Mouse (Mus musculus) induced T-regulatory cell, adult 2 months (primary cell): ENCODE measurements around the gene 1600002K03Rik.

Experiments used
- DNase-seq: peaks from one replicate; pipeline ENCODE4 v3.0.0-alpha.2; 2012; ENCODE audit warnings: low read depth

Gene 1600002K03Rik

DNA sequence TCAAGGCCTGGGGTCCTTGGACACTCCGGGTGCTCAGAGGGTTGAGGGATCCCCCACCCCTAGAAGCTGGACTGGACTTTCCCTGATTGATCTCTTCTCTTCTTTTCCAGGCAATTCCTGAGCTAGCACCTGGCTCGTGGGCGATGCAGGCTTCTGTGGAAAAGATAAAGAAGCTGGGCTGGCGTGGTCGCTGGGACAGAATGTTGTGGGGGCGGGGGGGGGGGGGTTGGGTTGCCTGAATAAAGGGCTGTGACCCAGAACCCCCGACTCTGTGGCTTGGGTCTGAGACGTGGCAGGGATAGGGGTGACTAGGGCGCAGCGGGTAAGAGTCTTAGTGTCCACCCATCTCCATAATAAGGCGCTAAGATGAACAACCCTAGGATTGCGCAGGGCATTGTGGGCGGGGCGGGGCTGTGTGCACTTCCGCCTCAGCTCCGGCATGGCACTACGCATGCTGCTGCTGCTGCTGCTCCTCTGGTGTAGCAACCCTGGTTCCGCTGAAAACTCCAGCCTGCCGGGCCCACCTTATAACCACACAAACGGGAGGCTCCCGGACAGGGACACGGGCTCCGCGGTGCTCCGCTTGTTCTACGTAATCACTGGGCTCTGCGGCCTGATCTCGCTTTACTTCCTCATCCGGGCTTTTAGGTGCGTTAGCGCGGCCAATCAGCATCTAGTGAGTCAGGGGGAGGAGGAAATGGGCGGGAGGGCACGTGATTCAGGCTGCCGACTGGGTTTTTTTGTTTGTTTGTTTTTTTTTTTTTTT, at the start of gene 1600002K03Rik:
Gene 1600002K03Rik, plus strand, starts transcription at position 418 of the 766 bp plus-strand sequence.
- DNase-seq, result peak; percentile 98

DNA sequence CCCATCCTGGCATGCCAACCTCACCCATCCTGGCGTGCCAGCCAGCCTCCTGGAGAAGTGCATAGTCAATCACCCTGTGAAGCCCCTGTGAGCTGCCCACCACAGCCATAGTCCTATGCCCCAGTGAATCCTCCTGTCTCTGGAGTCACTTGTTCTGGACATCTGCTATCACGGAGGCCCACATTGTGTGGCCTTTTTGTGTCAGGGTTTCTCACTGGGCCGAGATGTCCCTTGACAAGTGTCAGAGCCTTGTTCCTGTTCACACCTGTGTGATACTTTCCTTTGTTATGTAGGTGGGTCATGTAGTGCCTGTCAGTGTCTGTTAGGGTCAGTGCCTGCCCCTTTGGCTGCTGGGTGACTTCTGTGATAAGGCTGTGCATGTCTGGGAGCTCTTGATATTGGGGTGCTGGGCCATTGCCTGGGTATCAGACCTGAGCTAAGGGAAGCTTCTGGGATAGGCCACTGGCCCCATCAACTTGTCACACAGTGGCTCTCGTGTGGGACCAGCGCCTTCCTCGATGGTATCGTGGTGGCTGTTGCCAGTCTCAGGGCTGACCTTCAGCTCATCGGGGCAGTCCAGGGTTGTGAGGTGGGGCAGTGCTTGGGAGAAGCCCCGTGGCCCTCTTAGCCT, 48.7 kb upstream of the 1600002K03Rik start:
- DNase-seq, result no peak

DNA sequence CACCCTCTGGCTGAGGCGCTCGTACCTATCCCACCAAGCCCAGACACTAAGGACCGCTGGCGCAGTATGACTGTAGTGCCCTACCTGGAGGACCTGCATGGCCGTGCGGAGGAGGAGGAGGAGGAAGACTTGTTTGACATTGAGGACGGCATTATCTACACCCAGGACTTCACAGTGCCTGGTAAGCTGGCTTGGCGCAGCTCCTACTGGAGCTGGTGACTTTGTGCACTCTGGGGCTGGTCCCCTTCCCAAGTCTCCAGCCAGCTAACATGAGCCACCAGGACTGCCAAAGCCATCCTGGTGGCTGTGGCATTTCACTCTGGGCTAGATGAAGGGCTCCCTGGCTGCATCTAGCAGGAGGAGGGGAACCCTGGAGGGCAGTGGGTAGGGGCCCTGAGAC, 44.8 kb upstream of the 1600002K03Rik start:
- DNase-seq, result no peak

DNA sequence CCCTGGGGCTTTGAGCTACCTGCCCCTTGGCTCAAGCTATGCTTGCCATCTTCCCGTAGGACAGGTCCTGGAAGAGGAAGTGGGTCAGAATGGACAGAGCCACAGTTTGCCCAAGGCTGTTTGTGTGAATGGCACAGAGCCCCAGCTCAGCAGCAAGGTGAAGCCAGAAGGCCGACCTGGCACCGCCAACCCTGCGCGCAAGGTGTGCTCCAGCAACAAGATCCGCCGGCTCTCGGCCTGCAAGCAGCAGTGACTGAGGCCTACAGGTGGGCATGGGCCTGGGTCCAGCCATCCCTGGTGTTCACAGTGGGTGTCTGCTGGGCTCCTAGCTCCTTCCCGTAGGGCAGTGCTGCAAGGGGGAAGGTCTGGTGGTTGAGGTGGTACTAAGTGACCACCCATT, 42.9 kb upstream of the 1600002K03Rik start:
- DNase-seq, result no peak

DNA sequence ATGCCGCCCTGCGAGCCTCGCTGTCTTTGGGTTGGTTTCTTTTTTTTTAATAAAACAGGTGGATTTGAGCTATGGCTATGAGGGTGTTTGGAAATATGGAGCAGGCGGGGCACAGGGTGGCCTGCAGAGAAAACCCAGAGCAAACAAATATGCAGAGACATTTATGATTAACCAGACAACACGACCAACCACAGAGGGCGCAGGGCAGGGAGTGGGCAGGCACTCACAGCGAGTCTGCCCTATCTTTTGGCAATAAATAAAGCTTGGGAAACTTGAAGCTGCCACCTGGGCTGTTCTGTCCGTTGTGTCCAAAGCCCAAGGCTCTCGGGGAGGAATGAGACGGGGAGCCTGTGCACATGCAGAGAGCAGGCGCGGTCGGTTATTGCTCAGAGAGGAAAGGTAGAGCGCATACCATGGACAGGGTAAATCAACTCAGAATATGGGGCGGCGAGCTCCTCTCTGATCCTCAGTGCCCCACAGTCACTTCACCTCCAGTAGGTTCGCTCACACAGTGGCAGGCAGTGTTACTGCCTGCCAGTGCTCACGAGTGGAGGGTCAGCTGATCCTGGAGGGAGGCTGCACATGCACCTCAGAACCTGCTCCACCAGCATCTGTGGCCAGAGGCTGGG, 42.2 kb upstream of the 1600002K03Rik start:
- no peak for DNase-seq

DNA sequence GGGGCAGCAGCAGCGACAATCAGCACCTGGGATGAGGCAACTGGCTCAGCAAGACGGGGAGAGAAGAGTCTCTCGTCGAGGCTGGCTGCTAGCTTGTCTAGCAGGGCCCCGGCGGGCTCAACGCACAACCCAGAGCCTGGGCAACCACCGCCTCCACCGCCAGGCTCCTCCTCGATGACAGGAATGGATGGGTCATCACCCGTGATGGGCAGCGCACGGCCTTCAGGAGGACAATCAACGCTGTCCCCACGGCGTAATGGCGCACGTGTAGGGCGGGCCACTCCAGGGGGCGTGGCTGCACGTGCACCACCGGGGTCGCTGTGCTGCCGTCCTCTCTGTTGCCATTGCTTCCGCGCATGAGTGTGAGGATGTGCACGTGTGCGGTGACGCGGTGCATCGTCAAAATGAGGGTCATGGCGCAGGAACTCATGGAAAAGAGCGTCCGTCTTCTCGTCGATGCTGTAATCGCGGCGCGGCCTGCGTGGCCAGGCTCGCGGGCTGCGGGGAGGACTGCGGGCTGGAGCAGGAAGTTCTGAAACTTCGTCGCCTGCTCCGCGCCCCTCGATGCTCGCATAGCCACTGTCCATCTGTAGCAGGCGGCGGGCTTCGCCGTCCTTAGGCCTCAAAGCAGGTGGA, 41.3 kb upstream of the 1600002K03Rik start:
- DNase-seq, result peak; percentile 21

DNA sequence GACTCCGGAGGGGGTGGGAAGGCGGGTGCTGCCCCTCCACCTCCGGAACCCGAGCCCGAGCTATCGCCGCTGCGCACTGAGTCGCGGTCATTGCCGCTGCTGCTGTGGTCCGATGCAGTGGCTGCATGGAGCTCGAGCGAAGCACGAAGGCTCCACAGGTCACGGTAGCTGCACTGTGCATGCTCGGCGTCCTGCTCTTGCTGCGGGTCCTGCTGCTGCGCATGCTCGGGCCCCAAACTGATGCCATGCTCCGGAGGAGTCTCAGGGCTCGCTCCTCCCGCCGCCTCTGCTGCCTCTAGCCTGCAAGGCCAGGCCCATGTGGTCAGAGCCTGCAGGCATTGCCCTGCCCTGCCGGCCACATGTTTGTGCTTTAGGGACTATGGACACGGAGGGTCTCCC, 40.8 kb upstream of the 1600002K03Rik start:
- no peak for DNase-seq

DNA sequence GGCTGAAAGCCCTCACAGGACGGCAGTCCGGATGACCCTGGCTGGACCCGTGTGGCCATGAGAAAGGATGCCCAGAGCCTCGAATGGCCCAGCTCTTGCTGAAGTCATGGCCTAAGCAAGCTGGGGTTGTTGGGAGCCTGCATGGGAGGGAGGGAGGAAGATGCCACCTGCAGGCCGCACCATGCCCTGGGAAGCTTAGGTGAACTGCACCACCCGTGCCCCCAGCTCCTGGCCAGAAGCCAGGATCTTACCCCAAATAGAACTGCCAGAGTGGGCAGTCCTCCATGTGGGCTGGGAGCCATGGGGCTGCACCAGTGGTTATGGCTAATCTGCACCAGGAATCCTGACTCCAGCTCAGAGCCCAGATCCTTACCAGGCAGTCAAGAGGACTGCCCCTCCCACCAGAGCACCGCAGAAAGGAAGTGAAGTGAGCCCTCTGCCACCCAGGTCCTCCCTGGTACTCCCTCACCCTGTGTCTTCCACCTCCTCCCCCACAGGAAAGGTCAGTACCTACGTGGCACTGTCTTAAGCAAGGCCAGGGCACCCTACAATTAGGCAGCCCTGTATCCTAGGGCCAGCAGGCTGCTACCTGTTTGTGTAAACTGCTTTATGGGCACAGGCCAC, 39.4 kb upstream of the 1600002K03Rik start:
- peak; percentile 44 for DNase-seq

DNA sequence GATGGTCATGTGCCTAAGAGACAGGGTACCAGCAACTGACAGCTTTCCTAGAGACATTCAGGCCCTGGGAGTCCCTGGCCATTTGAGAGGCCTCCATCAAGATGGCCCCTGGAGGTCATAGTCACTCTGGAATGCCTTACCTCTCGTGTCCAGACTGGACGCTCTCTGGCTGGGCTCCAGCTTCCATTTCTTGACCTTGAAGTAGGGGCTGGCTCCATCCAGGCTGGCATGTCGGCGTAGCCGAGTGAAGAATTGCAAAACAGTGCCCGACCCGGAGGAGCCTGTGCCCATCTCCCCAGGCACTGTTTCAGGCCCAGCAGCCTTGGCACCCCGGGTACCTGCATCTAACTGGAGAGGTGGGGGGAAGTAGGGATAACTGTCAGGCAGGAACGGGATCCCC, 38.3 kb upstream of the 1600002K03Rik start:
- no peak for DNase-seq

DNA sequence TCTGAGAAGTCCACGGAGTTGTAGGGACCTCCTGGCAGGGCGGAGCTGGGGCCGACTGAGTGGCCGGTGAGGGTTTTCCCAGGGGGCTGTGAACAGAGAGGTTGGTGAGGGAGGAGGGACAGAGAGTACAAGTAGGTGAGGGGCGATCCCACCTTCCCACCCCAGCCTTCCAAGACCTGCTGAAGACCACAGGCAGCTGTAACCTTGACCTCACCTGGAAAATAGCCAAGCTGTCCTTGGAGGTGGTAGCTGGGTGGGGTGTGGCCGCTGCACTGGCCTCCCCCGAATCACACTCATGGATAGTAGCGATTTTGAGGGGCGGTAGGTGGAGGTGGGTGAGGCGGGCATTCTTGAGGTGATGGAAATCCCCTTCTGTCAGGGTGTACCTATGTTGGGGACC, 37.6 kb upstream of the 1600002K03Rik start:
- no peak for DNase-seq

DNA sequence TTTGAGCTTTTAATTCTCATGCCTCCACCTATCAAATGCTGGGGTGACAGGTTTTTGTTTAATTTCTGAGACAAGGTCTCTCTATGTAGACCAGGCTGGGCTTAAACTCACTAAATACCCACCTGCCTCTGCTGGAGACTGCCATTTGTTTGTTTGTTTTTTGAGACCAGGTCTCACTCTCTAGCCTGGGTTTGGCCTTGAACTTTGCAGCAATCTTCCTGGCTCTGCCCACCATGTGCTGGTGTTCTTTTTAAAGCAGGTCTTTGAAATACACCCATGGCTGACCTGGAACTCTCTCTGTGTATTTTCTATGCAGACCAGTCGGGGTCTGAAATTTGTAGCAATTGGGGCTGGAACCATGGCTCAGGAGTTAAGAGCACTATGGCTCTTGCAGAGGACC, 37.1 kb upstream of the 1600002K03Rik start:
- peak; percentile 29 for DNase-seq

DNA sequence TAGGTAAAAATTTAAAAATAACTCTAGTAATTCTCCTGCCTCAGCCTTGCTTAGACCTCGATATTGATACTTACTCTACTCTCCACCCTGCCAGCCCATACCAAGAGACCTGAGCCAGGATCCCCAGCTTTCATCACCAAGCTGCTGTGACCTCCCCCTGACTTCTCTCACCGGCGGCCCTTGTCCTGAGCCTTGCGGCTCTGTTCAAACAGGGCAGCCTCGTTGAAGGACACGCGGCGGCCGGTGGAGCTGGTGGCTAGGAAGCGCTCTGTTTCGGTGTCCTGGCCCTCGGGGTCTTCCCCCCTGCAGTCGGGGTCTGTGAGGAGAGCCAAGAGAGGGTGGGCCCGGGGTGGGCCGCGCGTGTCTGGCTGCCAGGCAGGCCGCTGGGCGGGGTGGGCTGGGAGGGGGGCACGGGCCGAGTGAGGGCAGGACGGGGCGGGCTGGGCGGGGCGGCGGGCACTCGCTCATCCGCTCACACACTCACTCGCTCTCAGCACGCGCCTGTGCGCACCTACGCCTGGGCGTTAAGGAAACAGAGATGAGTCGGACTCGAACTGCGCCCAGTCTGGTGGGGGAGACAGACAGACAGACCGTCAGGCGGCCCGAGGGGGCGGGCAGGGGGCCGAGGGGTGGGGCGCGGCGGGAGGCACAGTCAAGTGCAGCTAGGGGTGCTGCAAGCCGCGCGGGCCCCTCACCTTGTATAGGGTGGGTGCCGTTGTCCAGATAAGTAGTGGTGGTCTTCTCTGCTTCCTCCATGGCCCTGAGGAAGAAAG, 36.4 kb upstream of the 1600002K03Rik start:
- DNase-seq, result no peak

DNA sequence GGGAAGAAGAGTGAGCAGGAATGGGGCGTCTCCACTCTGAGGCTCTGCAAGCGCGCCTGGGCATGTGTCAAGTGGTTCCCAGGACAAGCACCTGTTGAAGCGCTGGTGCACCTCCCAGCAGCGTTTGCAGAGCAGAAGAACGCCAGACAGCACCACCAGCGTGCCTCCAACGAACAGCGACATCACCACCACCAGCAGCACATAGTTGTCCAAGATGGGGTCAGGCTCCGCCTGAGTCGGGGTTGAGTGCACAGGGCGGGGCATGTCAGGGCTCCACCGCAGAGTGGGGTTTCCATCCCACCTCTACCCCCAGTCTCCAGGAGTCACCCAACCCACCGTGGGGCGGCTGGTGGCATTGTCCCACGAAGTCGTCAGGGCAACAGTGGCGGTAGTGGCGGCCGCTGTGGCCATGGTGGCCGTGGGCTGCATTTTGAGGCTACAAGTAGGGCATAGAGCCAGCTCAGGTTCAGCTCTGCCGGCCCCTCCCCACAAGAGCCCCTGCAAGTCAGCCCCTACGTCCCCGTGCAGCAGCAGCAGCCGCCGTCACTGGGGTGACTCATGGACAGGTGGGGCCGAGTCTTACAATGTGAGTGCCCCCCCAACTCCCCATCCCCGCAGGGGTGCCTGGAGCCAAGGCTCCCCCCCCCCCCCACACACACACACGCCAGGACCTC, 35.7 kb upstream of the 1600002K03Rik start:
- DNase-seq, result peak; percentile 68

DNA sequence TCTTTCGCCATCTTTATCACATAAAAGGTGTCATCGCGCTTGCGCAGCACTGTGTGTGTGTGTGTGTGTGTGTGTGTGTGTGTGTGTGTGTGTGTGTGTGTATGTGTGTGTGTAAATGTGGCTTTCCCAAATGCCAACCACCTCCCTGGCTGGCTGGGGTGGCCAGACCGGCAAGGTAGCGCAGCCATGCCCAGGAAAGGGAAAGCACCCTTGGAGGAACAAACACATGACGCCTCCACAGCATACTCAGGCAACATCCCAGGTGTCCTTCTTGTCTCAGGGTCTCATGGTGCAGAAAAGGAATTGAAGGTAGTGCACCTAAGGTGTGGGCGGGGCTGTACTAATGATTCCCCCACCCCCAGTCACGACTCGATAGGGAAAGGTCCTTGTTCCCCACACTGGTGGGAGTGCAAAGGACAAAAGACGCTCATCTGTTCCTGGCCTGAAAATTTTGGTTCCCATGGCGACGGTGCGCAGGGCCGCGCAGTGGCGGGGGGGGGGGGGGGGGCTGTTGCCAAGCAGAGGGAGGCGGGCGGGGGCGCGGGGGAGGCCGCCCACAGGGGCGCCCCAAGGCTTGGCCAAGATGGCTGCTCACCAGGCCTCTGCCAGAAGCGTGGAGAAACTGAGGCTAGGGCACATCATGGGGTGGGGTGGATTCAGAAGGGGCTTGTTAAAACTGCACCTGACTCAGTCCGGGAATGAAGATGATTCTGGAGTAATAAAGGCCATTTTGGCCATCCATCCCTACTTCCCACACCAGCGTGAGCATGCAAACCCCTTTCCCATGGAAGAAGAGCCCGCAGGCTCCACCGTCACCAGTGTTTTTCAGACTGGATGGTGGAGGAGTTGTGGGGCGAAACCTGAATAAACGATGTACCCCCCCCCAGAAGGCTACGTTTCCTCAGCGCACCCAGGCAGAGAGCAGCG, 34.9 kb upstream of the 1600002K03Rik start:
- DNase-seq, result peak; percentile 77

DNA sequence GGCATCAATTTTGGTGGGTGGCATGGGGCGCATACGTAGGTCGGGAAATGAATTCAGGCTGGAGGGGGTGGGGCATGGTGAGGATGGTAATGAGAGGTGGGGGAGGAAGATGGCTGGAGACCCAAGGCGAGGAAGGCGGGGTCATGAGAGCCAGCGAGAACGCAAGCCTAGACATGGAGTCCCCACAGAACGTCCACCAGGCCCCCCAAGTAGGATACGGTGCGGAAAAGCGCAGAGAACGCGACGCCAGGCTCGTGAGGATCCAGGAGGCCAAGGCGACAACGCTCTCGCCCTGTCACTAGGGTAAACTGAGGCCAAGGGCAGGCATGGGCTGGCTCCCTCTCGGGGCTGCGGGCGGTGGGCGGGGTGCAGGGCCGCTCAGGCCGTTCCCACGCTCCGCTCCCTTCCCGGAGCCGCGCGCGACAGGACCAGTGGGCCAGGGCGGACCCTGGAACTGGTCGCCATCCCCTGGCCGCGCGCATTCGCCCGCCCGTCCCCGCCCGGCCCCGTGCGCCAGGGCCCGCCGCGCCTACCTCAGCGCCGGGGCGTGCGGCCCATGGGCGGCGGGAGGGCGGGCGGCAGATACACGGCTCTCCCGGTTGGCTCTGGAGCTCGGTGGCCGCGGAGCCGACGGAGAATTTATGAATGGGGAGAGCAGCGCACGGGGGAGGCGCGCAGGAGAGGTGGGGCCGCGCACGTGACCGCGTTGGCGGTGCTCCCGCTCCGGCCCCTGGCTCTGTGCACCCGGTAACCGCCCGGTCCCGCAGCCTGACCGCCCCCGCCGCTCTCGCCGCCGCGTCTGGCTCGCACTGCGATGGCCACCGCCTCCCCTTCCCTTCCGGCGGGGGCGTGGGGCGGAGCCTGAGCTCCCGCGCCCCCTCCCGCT, 33.9 kb upstream of the 1600002K03Rik start, which contains the start of gene Atp5d:
Gene Atp5d, plus strand, starts transcription at position 80 of the 886 bp plus-strand sequence.
- DNase-seq, result peak; percentile 85

DNA sequence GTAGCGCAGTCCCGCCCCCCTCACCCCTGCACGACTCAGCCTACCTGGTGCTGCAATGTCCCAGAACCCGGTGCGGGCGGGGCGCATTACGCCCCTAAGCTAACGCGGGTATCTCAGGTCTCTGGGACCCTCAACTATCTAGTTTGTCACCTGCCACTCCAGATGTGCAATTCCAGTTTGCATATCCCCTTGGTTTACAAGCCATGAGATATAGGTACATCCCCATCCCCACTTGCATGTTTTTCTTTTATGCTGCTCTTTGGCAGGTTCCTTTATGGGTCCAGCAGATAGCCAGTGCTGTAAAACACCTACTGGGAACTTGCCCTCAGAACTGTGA, 33.3 kb upstream of the 1600002K03Rik start:
- no peak for DNase-seq

DNA sequence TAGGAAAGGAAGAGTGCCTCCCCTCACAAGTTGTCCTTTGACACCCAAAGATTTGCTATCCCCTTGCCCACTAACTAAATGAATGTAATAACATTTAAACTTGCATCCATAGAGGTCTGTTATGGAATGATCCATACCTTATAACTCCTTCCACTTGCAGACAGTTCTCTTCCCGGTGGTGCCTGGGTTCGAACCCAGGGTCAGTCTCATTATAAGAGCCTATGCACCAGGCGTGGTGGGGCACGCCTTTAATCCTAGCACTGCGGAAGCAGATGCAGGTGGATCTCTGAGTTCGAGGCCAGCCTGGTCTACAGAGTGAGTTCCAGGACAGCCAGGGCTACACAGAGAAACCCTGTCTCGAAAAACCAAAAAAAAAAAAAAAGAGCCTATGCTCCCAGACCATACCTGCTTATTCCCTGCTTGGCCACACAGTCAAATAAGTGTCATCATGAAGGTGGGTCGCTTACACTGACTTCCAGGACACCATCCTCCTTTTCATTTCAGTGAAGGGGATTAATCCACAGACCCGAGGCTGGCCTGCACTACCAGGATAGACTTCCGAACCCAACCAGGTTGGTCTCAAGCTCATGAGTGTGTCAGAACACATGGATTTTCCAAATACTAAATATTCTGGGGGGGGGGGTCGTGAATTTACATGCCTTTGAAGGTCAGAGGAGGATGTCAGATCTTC, 32.6 kb upstream of the 1600002K03Rik start:
- DNase-seq, result no peak

DNA sequence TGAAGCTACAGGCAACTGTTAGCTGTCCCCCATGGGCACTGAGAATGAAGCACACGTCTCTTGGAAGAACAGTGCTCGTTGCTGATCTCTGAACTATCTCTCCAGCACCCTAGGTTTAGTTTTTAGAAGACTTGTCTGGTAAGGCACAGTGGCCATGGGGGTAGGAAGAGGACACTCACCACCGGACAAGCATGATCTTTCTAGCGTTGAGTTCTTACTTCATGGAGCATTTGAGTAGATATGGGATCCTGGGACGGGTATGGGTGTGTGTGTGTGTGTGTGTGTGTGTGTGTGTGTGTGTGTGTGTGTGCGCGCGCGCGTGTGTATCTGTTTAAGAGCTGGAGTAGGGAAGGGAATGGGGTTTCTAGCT, 32.1 kb upstream of the 1600002K03Rik start, which contains the start of gene Cbarp:
Gene Cbarp, minus strand, starts transcription at position 170 of the 370 bp plus-strand sequence.
- peak; percentile 59 for DNase-seq
